Mouse (Mus musculus): ENCODE data around the gene Hist1h2bb.

DNA sequence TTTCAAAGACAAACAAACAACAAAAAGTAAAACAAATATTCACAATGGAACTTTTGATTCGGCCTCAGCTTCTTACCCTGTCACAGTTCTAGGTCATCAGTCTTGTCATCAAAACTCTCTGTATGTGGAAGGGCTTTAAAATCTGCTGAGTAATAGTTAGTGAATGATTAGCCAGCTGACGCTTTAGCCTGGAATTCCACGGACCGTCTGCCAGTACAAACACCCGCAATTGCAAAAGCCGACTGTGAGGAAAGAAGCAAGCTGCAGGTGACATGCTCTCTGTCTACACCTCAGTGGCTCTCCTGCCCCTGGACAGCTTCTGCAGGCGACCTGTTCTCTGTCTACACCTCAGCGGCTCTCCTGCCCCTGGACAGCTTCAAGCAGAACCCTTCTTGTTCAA lies 16.1 kb upstream of the Hist1h2bb start:
- TF ChIP-seq CTCF (IDR thresholded peaks at IDR 0.05; ENCODE audit: insufficient read depth, low read depth, low read length), result no peak
- TF ChIP-seq POLR2A (IDR thresholded peaks at IDR 0.05; ENCODE audit: insufficient read depth, low read depth, low read length), result no peak

Data from olfactory bulb, adult 2 months (tissue).